Mouse (Mus musculus): ENCODE data around the gene Nr1d1. TPM values are rescaled to one million over a fixed set of nuclear protein-coding genes. Genes with fewer than 3 reads are reported as not detected.

The Nr1d1 gene
- total and polyA plus RNA-seq, 3 experiments = 0.17 to 1.4 (median 0.25) TPM

- dilution Hi-C loops (cut with MboI; ENCODE audit: extremely low pct_ligation_motif_present, extremely low pct_unique_long_range_greater_than_20kb, low sequenced_read_pairs) = no loop called here
- Histone ChIP-seq H3K27me3 (replicated peaks) (peaks cover 20% of the 10 kb centered on the region), H3K79me2 (replicated peaks; ENCODE audit: control insufficient read depth, extremely low read depth, insufficient read depth, poor library complexity, severe bottlenecking) (0 out of 2 replicates have a peak, but pooled peaks cover 3% of the 10 kb centered on the region), H3K36me3 (replicated peaks in 1 of 2; ENCODE audit: control insufficient read depth in 1 of 2, insufficient read depth in 1 of 2, low read length in 1 of 2) (peaks cover 0 to 2% of the 10 kb centered on the region in 2 experiments), H3K9ac (ENCODE audit: insufficient read depth, low read depth) (peak overlapping the region; percentile 57), H3K4me2 (ENCODE audit: insufficient read depth, low read depth, poor library complexity, severe bottlenecking) (peak overlapping the region; percentile 68), H3K4me3 (replicated peaks in 1 of 3; ENCODE audit: low read depth in 2 of 3, low read length in 2 of 3, poor library complexity in 1 of 3) (peak overlapping the region in 2 of 3 experiments; percentile 36 to 66), H3K9me3 (replicated peaks; ENCODE audit: low read length) (no peaks in the 10 kb centered on the region), H3K27ac (ENCODE audit: insufficient read depth, low read depth) (peak overlapping the region; percentile 58; the same call in 1 of the 2 replicates), H3K4me1 (ENCODE audit: control insufficient read depth in 1 of 2, insufficient read depth in 2 of 2) (peaks cover 8 to 58% of the 10 kb centered on the region in 2 experiments)
- in situ Hi-C loops (cut with MboI; ENCODE audit: low pct_ligation_motif_present, low pct_unique_long_range_greater_than_20kb, low sequenced_read_pairs) = loop anchor here (5.0 to 10.0 kb wide), 2 partner anchors 63 to 91 kb away; partner anchors contain the start of gene Med24
- TF ChIP-seq HCFC1 (IDR thresholded peaks at IDR 0.05; ENCODE audit: low read depth, low read length) (no peak), SIN3A (IDR thresholded peaks at IDR 0.05; ENCODE audit: low read length) (no peak)
- no peak for DNase-seq (ENCODE audit: extremely low read depth)
These were observed 13.0 kb upstream of the Nr1d1 start for GRCm38 (mm10) chr11:98788139-98788538.

- Histone ChIP-seq H3K27me3 (replicated peaks) (peaks cover 21% of the 10 kb centered on the region), H3K9me3 (replicated peaks; ENCODE audit: low read length) (no peaks in the 10 kb centered on the region), H3K79me2 (replicated peaks; ENCODE audit: control insufficient read depth, extremely low read depth, insufficient read depth, poor library complexity, severe bottlenecking) (0 out of 2 replicates have a peak, but pooled peaks cover 3% of the 10 kb centered on the region), H3K9ac (ENCODE audit: insufficient read depth, low read depth) (no peak overlapping the region), H3K4me3 (replicated peaks in 1 of 3; ENCODE audit: low read depth in 2 of 3, low read length in 2 of 3, poor library complexity in 1 of 3) (no peak overlapping the region), H3K27ac (ENCODE audit: insufficient read depth, low read depth) (no peak overlapping the region), H3K4me2 (ENCODE audit: insufficient read depth, low read depth, poor library complexity, severe bottlenecking) (no peak overlapping the region), H3K36me3 (replicated peaks in 1 of 2; ENCODE audit: control insufficient read depth in 1 of 2, insufficient read depth in 1 of 2, low read length in 1 of 2) (no peaks in the 10 kb centered on the region), H3K4me1 (ENCODE audit: control insufficient read depth in 1 of 2, insufficient read depth in 2 of 2) (peaks cover 12 to 58% of the 10 kb centered on the region in 2 experiments)
- TF ChIP-seq ETS1 (conservative IDR thresholded peaks at IDR 0.05; ENCODE audit: low read depth, low read length) = no peak
- no peak for TF ChIP-seq KAT2A (IDR thresholded peaks at IDR 0.05; ENCODE audit: insufficient replicate concordance, low read length)
- 0 out of 2 replicates have a peak, but pooled peaks have one; percentile 8 for TF ChIP-seq MAFK (IDR thresholded peaks at IDR 0.05; ENCODE audit: insufficient replicate concordance, low read length)
- no peak for TF ChIP-seq ZMIZ1 (IDR thresholded peaks at IDR 0.05; ENCODE audit: low read depth, low read length)
- peak; percentile 36 to 69 for TF ChIP-seq CTCF (conservative IDR thresholded peaks at IDR 0.05 in 1 of 2, IDR thresholded peaks at IDR 0.05 in 1 of 2; ENCODE audit: low read depth in 2 of 2, low read length in 2 of 2)
- peak; percentile 61 for TF ChIP-seq SMC3 (IDR thresholded peaks at IDR 0.05; ENCODE audit: low read depth, low read length)
- TF ChIP-seq USF2 (conservative IDR thresholded peaks at IDR 0.05; ENCODE audit: low read depth, low read length) = no peak
- TF ChIP-seq TBP (conservative IDR thresholded peaks at IDR 0.05; ENCODE audit: low read depth, low read length) = 0 out of 2 replicates have a peak, but pooled peaks have one; percentile 37
- no peak for TF ChIP-seq HCFC1 (IDR thresholded peaks at IDR 0.05; ENCODE audit: low read depth, low read length)
- 0 out of 2 replicates have a peak, but pooled peaks have one; percentile 18 for TF ChIP-seq ELF1 (IDR thresholded peaks at IDR 0.05; ENCODE audit: low read depth, low read length)
- TF ChIP-seq POLR2AphosphoS2 (IDR thresholded peaks at IDR 0.05; ENCODE audit: low read depth, low read length) = no peak
- no peak for TF ChIP-seq GABPA (IDR thresholded peaks at IDR 0.05; ENCODE audit: insufficient replicate concordance, low read depth, low read length)
- TF ChIP-seq BHLHE40 (IDR thresholded peaks at IDR 0.05; ENCODE audit: low read depth, low read length) = no peak
- TF ChIP-seq EP300 (IDR thresholded peaks at IDR 0.05; ENCODE audit: low read length) = no peak
- 0 out of 2 replicates have a peak, but pooled peaks have one; percentile 36 for TF ChIP-seq MYC (IDR thresholded peaks at IDR 0.05; ENCODE audit: low read depth, low read length)
- no peak for TF ChIP-seq RCOR1 (conservative IDR thresholded peaks at IDR 0.05; ENCODE audit: low read depth, low read length)
- 0 out of 2 replicates have a peak, but pooled peaks have one; percentile 2 for TF ChIP-seq ZC3H11A (IDR thresholded peaks at IDR 0.05; ENCODE audit: low read depth, low read length)
- peak; percentile 49; the same call in 1 of the 2 replicates for TF ChIP-seq IRF4 (IDR thresholded peaks at IDR 0.05; ENCODE audit: low read depth, low read length)
- no peak for TF ChIP-seq NELFE (IDR thresholded peaks at IDR 0.05; ENCODE audit: low read depth, low read length)
- 0 out of 2 replicates have a peak, but pooled peaks have one; percentile 34 for TF ChIP-seq SIN3A (IDR thresholded peaks at IDR 0.05; ENCODE audit: low read length)
- no peak for TF ChIP-seq POLR2A (IDR thresholded peaks at IDR 0.05; ENCODE audit: low read depth, low read length)
- no peak for TF ChIP-seq JUND (conservative IDR thresholded peaks at IDR 0.05; ENCODE audit: low read depth, low read length)
- 0 out of 2 replicates have a peak, but pooled peaks have one; percentile 15 for TF ChIP-seq MEF2A (IDR thresholded peaks at IDR 0.05; ENCODE audit: borderline replicate concordance, low read depth, low read length)
- peak; percentile 43 for TF ChIP-seq RAD21 (IDR thresholded peaks at IDR 0.05; ENCODE audit: low read depth, low read length)
- in situ Hi-C loops (cut with MboI; ENCODE audit: low pct_ligation_motif_present, low pct_unique_long_range_greater_than_20kb, low sequenced_read_pairs) = loop anchor here (5.0 to 10.0 kb wide), 2 partner anchors 63 to 90 kb away; partner anchors contain the start of gene Med24
- dilution Hi-C loops (cut with MboI; ENCODE audit: extremely low pct_ligation_motif_present, extremely low pct_unique_long_range_greater_than_20kb, low sequenced_read_pairs) = no loop called here
- DNase-seq (ENCODE audit: extremely low read depth) = no peak
These were observed 12.6 kb upstream of the Nr1d1 start for GRCm38 (mm10) chr11:98787691-98788090.
